Mouse (Mus musculus) liver, embryonic 15.5 days (tissue): Measurements from ENCODE around the gene Col26a1. TPM values are rescaled to one million over a fixed set of nuclear protein-coding genes. Genes with fewer than 3 reads are reported as not detected.

Experiments
- ATAC-seq: fragments of 200-750 bp; cut with Nextera tagmentation; 2 replicates; pipeline ENCODE4 v1.8.0; 2017; ENCODE audit warnings: moderate number of reproducible peaks, mild to moderate bottlenecking, moderate library complexity; ENCODE audit not compliant: insufficient read depth
- H3K27ac ChIP-seq: fragments of 300-500 bp; sonication (generic); replicated peaks from 2 replicates; pipeline ENCODE4 v1.5.1; 2015; ENCODE audit warnings: mild to moderate bottlenecking, inconsistent platforms
- H3K27me3 ChIP-seq: fragments of 300-500 bp; sonication (generic); 2 replicates; pipeline ENCODE4 v1.6.1; 2015; ENCODE audit warnings: mild to moderate bottlenecking, inconsistent platforms
- H3K36me3 ChIP-seq: fragments of 300-500 bp; sonication (generic); replicated peaks from 2 replicates; pipeline ENCODE4 v1.6.1; 2015; ENCODE audit warnings: moderate library complexity, mild to moderate bottlenecking, inconsistent platforms
- H3K4me1 ChIP-seq: fragments of 300-500 bp; sonication (generic); replicated peaks from 2 replicates; pipeline ENCODE4 v1.6.1; 2015; ENCODE audit warnings: inconsistent platforms
- H3K4me2 ChIP-seq: fragments of 300-500 bp; sonication (generic); 2 replicates; pipeline ENCODE4 v1.6.1; 2015; ENCODE audit warnings: moderate library complexity, mild to moderate bottlenecking, inconsistent platforms
- H3K4me3 ChIP-seq: fragments of 300-500 bp; sonication (generic); replicated peaks from 2 replicates; pipeline ENCODE4 v1.5.1; 2015; ENCODE audit warnings: mild to moderate bottlenecking, inconsistent platforms
- H3K9ac ChIP-seq: fragments of 300-500 bp; sonication (generic); 2 replicates; pipeline ENCODE4 v1.6.1; 2015; ENCODE audit warnings: moderate library complexity, mild to moderate bottlenecking, inconsistent platforms
- H3K9me3 ChIP-seq: fragments of 300-500 bp; sonication (generic); replicated peaks from 2 replicates; pipeline ENCODE4 v1.6.1; 2016; ENCODE audit warnings: inconsistent platforms
- WGBS: fragments of 180-500 bp; shearing (Covaris S2); methylation state at CpG from one replicate; pipeline ENCODE4 v1.1.7; 2015; ENCODE audit warnings: mixed read lengths; ENCODE audit not compliant: insufficient replicate concordance; 5-methylcytosine and 5-hydroxymethylcytosine counted together
- polyA plus RNA-seq: library from polyadenylated mRNA; unstranded; fragments of >200 nt; fragmentation: Nextera tagmentation; extraction: Ambion mirVana; gene quantifications from 2 replicates; pipeline ENCODE4 v1.2.1, GENCODE M21; 2015

Gene Col26a1
- polyA plus RNA-seq, 1 experiment from 2014 or later = 0.85 TPM

GRCm38 (mm10) chr5:136907991-136908857, 25.2 kb upstream of the Col26a1 start, which contains the start of gene Ift22:
Gene Ift22 (plus strand): TSS chr5:136908150.
- H3K4me3 ChIP-seq = peak within 1 kb of the TSS; percentile 58
- WGBS = 6% methylated on average over 32 of the region's 32 CpGs
- peak within 1 kb of the TSS; percentile 1; the same call in 1 of the 2 replicates for H3K9ac ChIP-seq
- H3K36me3 ChIP-seq = no peaks in the 10 kb centered on the region
- peaks cover 12% of the 10 kb centered on the region; the same call in 1 of the 2 replicates for H3K4me1 ChIP-seq
- H3K9me3 ChIP-seq = no peaks in the 10 kb centered on the region
- H3K4me2 ChIP-seq = peak within 1 kb of the TSS; percentile 66
- no peaks in the 10 kb centered on the region for H3K27me3 ChIP-seq
- ATAC-seq = peak; percentile 72
- no peak within 1 kb of the TSS for H3K27ac ChIP-seq

- 36% methylated on average over 9 of the region's 9 CpGs for WGBS
- Histone ChIP-seq H3K9me3 (no peaks in the 10 kb centered on the region), H3K27ac (no peak overlapping the region), H3K4me3 (peak overlapping the region; percentile 58), H3K9ac (peak overlapping the region; percentile 1; the same call in 1 of the 2 replicates), H3K4me1 (peaks cover 12% of the 10 kb centered on the region; the same call in 1 of the 2 replicates), H3K4me2 (peak overlapping the region; percentile 66), H3K27me3 (no peaks in the 10 kb centered on the region), H3K36me3 (no peaks in the 10 kb centered on the region)
- no peak for ATAC-seq
Measured at GRCm38 (mm10) chr5:136907587-136907986, 24.6 kb upstream of the Col26a1 start.

GRCm38 (mm10) chr5:136905630-136906029, 22.6 kb upstream of the Col26a1 start:
- H3K9ac ChIP-seq = no peak overlapping the region
- H3K9me3 ChIP-seq = no peaks in the 10 kb centered on the region
- peaks cover 12% of the 10 kb centered on the region; the same call in 1 of the 2 replicates for H3K4me1 ChIP-seq
- H3K4me3 ChIP-seq = no peak overlapping the region
- no peak for ATAC-seq
- no peaks in the 10 kb centered on the region for H3K27me3 ChIP-seq
- H3K27ac ChIP-seq = no peak overlapping the region
- WGBS = 32% methylated on average over 7 of the region's 7 CpGs
- no peak overlapping the region for H3K4me2 ChIP-seq
- no peaks in the 10 kb centered on the region for H3K36me3 ChIP-seq

GRCm38 (mm10) chr5:136904621-136905020, 21.6 kb upstream of the Col26a1 start:
- Histone ChIP-seq H3K9ac (no peak overlapping the region), H3K9me3 (no peaks in the 10 kb centered on the region), H3K27me3 (no peaks in the 10 kb centered on the region), H3K36me3 (no peaks in the 10 kb centered on the region), H3K27ac (no peak overlapping the region), H3K4me2 (no peak overlapping the region), H3K4me1 (peaks cover 12% of the 10 kb centered on the region; the same call in 1 of the 2 replicates), H3K4me3 (no peak overlapping the region)
- 43% methylated on average over 3 of the region's 3 CpGs for WGBS
- ATAC-seq = no peak

GRCm38 (mm10) chr5:136895529-136895963, 12.5 kb upstream of the Col26a1 start:
- no peak for ATAC-seq
- Histone ChIP-seq H3K27me3 (no peaks in the 10 kb centered on the region), H3K36me3 (no peaks in the 10 kb centered on the region), H3K4me3 (no peak overlapping the region), H3K4me2 (no peak overlapping the region), H3K27ac (no peak overlapping the region), H3K9ac (no peak overlapping the region), H3K4me1 (no peaks in the 10 kb centered on the region), H3K9me3 (no peaks in the 10 kb centered on the region)
- 52% methylated on average over 10 of the region's 10 CpGs for WGBS

- no peaks in the 10 kb centered on the region for H3K27me3 ChIP-seq
- no peaks in the 10 kb centered on the region for H3K9me3 ChIP-seq
- no peaks in the 10 kb centered on the region for H3K36me3 ChIP-seq
- WGBS = 55% methylated on average over 25 of the region's 25 CpGs
- H3K4me2 ChIP-seq = no peak overlapping the region
- H3K9ac ChIP-seq = no peak overlapping the region
- no peak for ATAC-seq
- H3K4me3 ChIP-seq = no peak overlapping the region
- no peak overlapping the region for H3K27ac ChIP-seq
- no peaks in the 10 kb centered on the region for H3K4me1 ChIP-seq
Measured at GRCm38 (mm10) chr5:136894840-136895528, 12.0 kb upstream of the Col26a1 start.

GRCm38 (mm10) chr5:136888539-136889355, 5.7 kb upstream of the Col26a1 start:
- no peak overlapping the region for H3K4me2 ChIP-seq
- H3K27me3 ChIP-seq = peaks cover 16% of the 10 kb centered on the region
- H3K9ac ChIP-seq = no peak overlapping the region
- H3K27ac ChIP-seq = no peak overlapping the region
- ATAC-seq = no peak
- WGBS = 50% methylated on average over 19 of the region's 19 CpGs
- H3K4me1 ChIP-seq = no peaks in the 10 kb centered on the region
- H3K36me3 ChIP-seq = no peaks in the 10 kb centered on the region
- H3K4me3 ChIP-seq = no peak overlapping the region
- no peaks in the 10 kb centered on the region for H3K9me3 ChIP-seq

- no peak overlapping the region for H3K4me3 ChIP-seq
- WGBS = 34% methylated on average over 7 of the region's 7 CpGs
- ATAC-seq = no peak
- H3K27me3 ChIP-seq = peaks cover 34% of the 10 kb centered on the region
- H3K4me1 ChIP-seq = no peaks in the 10 kb centered on the region
- no peaks in the 10 kb centered on the region for H3K9me3 ChIP-seq
- H3K27ac ChIP-seq = no peak overlapping the region
- no peaks in the 10 kb centered on the region for H3K36me3 ChIP-seq
- H3K9ac ChIP-seq = no peak overlapping the region
- no peak overlapping the region for H3K4me2 ChIP-seq
Measured at GRCm38 (mm10) chr5:136886957-136887356, 3.9 kb upstream of the Col26a1 start.

GRCm38 (mm10) chr5:136882055-136882787, 788 bp downstream of the Col26a1 start:
- H3K9ac ChIP-seq = no peak overlapping the region
- no peak overlapping the region for H3K27ac ChIP-seq
- peaks cover 40% of the 10 kb centered on the region for H3K27me3 ChIP-seq

GRCm38 (mm10) chr5:136881380-136882009, 1.5 kb downstream of the Col26a1 start:
- Histone ChIP-seq H3K27ac (no peak overlapping the region), H3K4me3 (0 out of 2 replicates have a peak overlapping the region, but pooled peaks have one; percentile 3), H3K4me2 (peak overlapping the region; percentile 44), H3K27me3 (peaks cover 40% of the 10 kb centered on the region), H3K36me3 (no peaks in the 10 kb centered on the region), H3K9me3 (no peaks in the 10 kb centered on the region), H3K4me1 (no peaks in the 10 kb centered on the region), H3K9ac (no peak overlapping the region)
- ATAC-seq = no peak
- WGBS = 5% methylated on average over 39 of the region's 39 CpGs

More at GRCm38 (mm10) chr5:136882055-136882787, 788 bp downstream of the Col26a1 start:
- WGBS = 3% methylated on average over 47 of the region's 47 CpGs
- no peak for ATAC-seq
- no peaks in the 10 kb centered on the region for H3K4me1 ChIP-seq
- peak overlapping the region; percentile 15 for H3K4me3 ChIP-seq
- H3K36me3 ChIP-seq = no peaks in the 10 kb centered on the region
- peak overlapping the region; percentile 30 for H3K4me2 ChIP-seq
- no peaks in the 10 kb centered on the region for H3K9me3 ChIP-seq
